ENCODE assay signal across 25 mouse cellular contexts in genomic region chr8:123451747-123452146, GRCm38 (mm10). TPM values are rescaled to one million over a fixed set of nuclear protein-coding genes. Genes with fewer than 3 reads are reported as not detected.
"Had no signal": no experiment of that assay in that cellular context is flagged by ENCODE, and none has a peak within 500 bp of the region (broad histone marks: within the 10 kb centered on the region; RNA-seq: fewer than 3 reads in every experiment).

No protein-coding gene starts in this region.

RNA-seq across cellular contexts. Expression of gene Mc1r, which starts 44.8 kb away (rescaled TPM):
- total RNA-seq: heart, postnatal 10 days; heart, postnatal 14 days; heart, postnatal 25 days; heart, postnatal 36 days; heart, postnatal 4 days; hematopoietic stem cell, adult 5-6 weeks; hindbrain, postnatal 0 days; layer of hippocampus, adult 2 months; layer of hippocampus, postnatal 36 days had no signal
- polyA plus RNA-seq: heart, embryonic 10.5 days; heart, embryonic 11.5 days; heart, embryonic 12.5 days; heart, embryonic 13.5 days; heart, embryonic 15.5 days; heart, postnatal 0 days; inflammation-experienced regulatory T-cells, adult 6 months; intestine, embryonic 14.5 days; intestine, embryonic 16.5 days; intestine, postnatal 0 days; kidney, adult 2 months; kidney, embryonic 14.5 days; kidney, embryonic 15.5 days; kidney, embryonic 16.5 days; kidney, postnatal 0 days; large intestine, adult 2 months had no signal
